Comparison of ENCODE assay signal across 10 mouse cellular contexts in genomic region chr12:112985346-112985745, GRCm38 (mm10). TPM values are rescaled to one million over a fixed set of nuclear protein-coding genes. Genes with fewer than 3 reads are reported as not detected.
DNase-seq lines count a peak whose midpoint lies in the region; ATAC-seq and TF ChIP-seq lines count a peak whose summit lies in the region.
"Had no signal": no experiment of that assay in that cellular context is flagged by ENCODE, and none has a peak within 500 bp of the region (broad histone marks: within the 10 kb centered on the region; RNA-seq: fewer than 3 reads in every experiment).

No protein-coding gene starts in this region.

- no peak for DNase-seq in liver, embryonic 11.5 days (ENCODE audit: low spot score)
- DNase-seq in liver: no peak
- peak; percentile 34 for DNase-seq in retina, postnatal 1 day
- DNase-seq in frontal cortex, postnatal 10 days (ENCODE audit: low spot score in 2 of 2): no peak
- DNase-seq in adrenal gland, postnatal 4 days (ENCODE audit: low spot score in 2 of 2): no peak
- DNase-seq: cerebellum, adult 8-10 months; liver, embryonic 13.5 days had no signal

- no peak overlapping the region for H3K4me2 ChIP-seq in liver, embryonic 11.5 days
- no peak overlapping the region for H3K4me2 ChIP-seq in midbrain, embryonic 13.5 days (replicated peaks)
- H3K4me2 ChIP-seq: liver, embryonic 13.5 days had no signal

- no peaks in the 10 kb centered on the region; the same call in 1 of the 2 replicates for H3K4me1 ChIP-seq in liver, embryonic 11.5 days (replicated peaks; ENCODE audit: control insufficient read depth, insufficient read depth, low read length)
- H3K4me1 ChIP-seq in E14TG2a.4 (replicated peaks; ENCODE audit: low read depth, low read length): no peaks in the 10 kb centered on the region; the same call in 1 of the 2 replicates
- H3K4me1 ChIP-seq in midbrain, embryonic 13.5 days (replicated peaks): no peaks in the 10 kb centered on the region

- WGBS in liver, embryonic 11.5 days: 88% methylated on average over 6 of the region's 6 CpGs
- 89% methylated on average over 6 of the region's 6 CpGs for WGBS in midbrain, embryonic 13.5 days

- no peaks in the 10 kb centered on the region for H3K27me3 ChIP-seq in liver, embryonic 11.5 days (replicated peaks; ENCODE audit: control insufficient read depth, insufficient read depth, low read length)
- no peaks in the 10 kb centered on the region for H3K27me3 ChIP-seq in E14TG2a.4 (ENCODE audit: insufficient read depth, low read length)
- no peaks in the 10 kb centered on the region for H3K27me3 ChIP-seq in midbrain, embryonic 13.5 days
- H3K27me3 ChIP-seq: liver, embryonic 13.5 days had no signal

- peaks cover 28% of the 10 kb centered on the region for H3K36me3 ChIP-seq in liver, embryonic 11.5 days (ENCODE audit: control insufficient read depth, insufficient read depth, low read length)
- peaks cover 76% of the 10 kb centered on the region for H3K36me3 ChIP-seq in E14TG2a.4 (ENCODE audit: insufficient read depth, low read length)
- H3K36me3 ChIP-seq in midbrain, embryonic 13.5 days: peaks cover 69% of the 10 kb centered on the region

- H3K9me3 ChIP-seq in liver, embryonic 11.5 days (ENCODE audit: control insufficient read depth, low read length): no peaks in the 10 kb centered on the region
- H3K9me3 ChIP-seq in E14TG2a.4 (ENCODE audit: low read length): no peaks in the 10 kb centered on the region
- no peaks in the 10 kb centered on the region for H3K9me3 ChIP-seq in midbrain, embryonic 13.5 days
- H3K9me3 ChIP-seq: liver, embryonic 13.5 days had no signal

- peak; percentile 48 for TF ChIP-seq CTCF in E14TG2a.4 (conservative IDR thresholded peaks at IDR 0.05; ENCODE audit: low read length)

- H3K9ac ChIP-seq in liver, embryonic 11.5 days (ENCODE audit: low read depth, low read length): no peak overlapping the region
- no peak overlapping the region for H3K9ac ChIP-seq in midbrain, embryonic 13.5 days (replicated peaks)
- H3K9ac ChIP-seq: liver, embryonic 13.5 days had no signal

- ATAC-seq in liver, embryonic 11.5 days (replicated peaks; ENCODE audit: low FRiP score): 0 out of 2 replicates have a peak, but pooled peaks have one; percentile 29
- ATAC-seq in common myeloid progenitor, adult 5-6 weeks (replicated peaks; ENCODE audit: low read depth, poor library complexity, severe bottlenecking): peak; percentile 77; the same call in 1 of the 2 replicates
- ATAC-seq in midbrain, embryonic 13.5 days: no peak

- no peak overlapping the region for H3K4me3 ChIP-seq in liver, embryonic 11.5 days (ENCODE audit: low read depth, low read length)
- H3K4me3 ChIP-seq in E14TG2a.4 (replicated peaks; ENCODE audit: low read length): no peak overlapping the region
- H3K4me3 ChIP-seq in midbrain, embryonic 13.5 days (replicated peaks): no peak overlapping the region
- H3K4me3 ChIP-seq: liver, embryonic 13.5 days had no signal

- no peak overlapping the region for H3K27ac ChIP-seq in liver, embryonic 11.5 days (ENCODE audit: low read depth, low read length)
- no peak overlapping the region for H3K27ac ChIP-seq in midbrain, embryonic 13.5 days
- H3K27ac ChIP-seq: liver, embryonic 13.5 days had no signal

RNA-seq across cellular contexts. Expression of gene Btbd6, which starts 9.1 kb away (rescaled TPM):
- polyA plus RNA-seq in liver, embryonic 11.5 days (2014; fragmentation: Nextera tagmentation; extraction: Ambion mirVana): 12.3 and 12.4 TPM in 2 replicates
- 3.2 and 7.4 TPM in 2 replicates for total RNA-seq in common myeloid progenitor, adult 5-6 weeks (2017)
- polyA plus RNA-seq in midbrain, embryonic 13.5 days (2015; fragmentation: Nextera tagmentation; extraction: Ambion mirVana): 36.1 and 37.8 TPM in 2 replicates
- total RNA-seq in adrenal gland, postnatal 4 days (2021): 10 to 100 TPM; 27.1 to 29.2 TPM

RNA-seq across cellular contexts. Expression of gene Brf1, which starts 15.2 kb away (rescaled TPM):
- polyA plus RNA-seq in liver, embryonic 11.5 days (2014; fragmentation: Nextera tagmentation; extraction: Ambion mirVana): 51.8 and 52.9 TPM in 2 replicates
- total RNA-seq in common myeloid progenitor, adult 5-6 weeks (2017): 52.4 and 55.2 TPM in 2 replicates
- polyA plus RNA-seq in midbrain, embryonic 13.5 days (2015; fragmentation: Nextera tagmentation; extraction: Ambion mirVana): 60.3 and 61.9 TPM in 2 replicates
- total RNA-seq in adrenal gland, postnatal 4 days (2021): 10 to 100 TPM; 81.9 to 82.9 TPM

RNA-seq across cellular contexts. Expression of gene Pacs2, which starts 29.0 kb away (rescaled TPM):
- polyA plus RNA-seq in liver, embryonic 11.5 days (2014; fragmentation: Nextera tagmentation; extraction: Ambion mirVana): 11.0 and 11.9 TPM in 2 replicates
- 15.5 and 15.9 TPM in 2 replicates for total RNA-seq in common myeloid progenitor, adult 5-6 weeks (2017)
- polyA plus RNA-seq in midbrain, embryonic 13.5 days (2015; fragmentation: Nextera tagmentation; extraction: Ambion mirVana): 23.8 and 26.5 TPM in 2 replicates
- total RNA-seq in adrenal gland, postnatal 4 days (2021): 10 to 100 TPM; 46.0 to 50.4 TPM

RNA-seq across cellular contexts. Expression of gene Nudt14, which starts 43.4 kb away (rescaled TPM):
- 38.4 and 43.2 TPM in 2 replicates for polyA plus RNA-seq in liver, embryonic 11.5 days (2014; fragmentation: Nextera tagmentation; extraction: Ambion mirVana)
- total RNA-seq in common myeloid progenitor, adult 5-6 weeks (2017): 17.4 and 27.8 TPM in 2 replicates
- polyA plus RNA-seq in midbrain, embryonic 13.5 days (2015; fragmentation: Nextera tagmentation; extraction: Ambion mirVana): 53.7 and 61.9 TPM in 2 replicates
- 10 to 100 TPM; 42.1 to 46.3 TPM for total RNA-seq in adrenal gland, postnatal 4 days (2021)

RNA-seq across cellular contexts. Expression of gene Jag2, which starts 55.8 kb away (rescaled TPM):
- polyA plus RNA-seq in liver, embryonic 11.5 days (2014; fragmentation: Nextera tagmentation; extraction: Ambion mirVana): 0.39 and 1.4 TPM in 2 replicates
- total RNA-seq in common myeloid progenitor, adult 5-6 weeks (2017): 1.5 and 6.3 TPM in 2 replicates
- 9.4 and 10.5 TPM in 2 replicates for polyA plus RNA-seq in midbrain, embryonic 13.5 days (2015; fragmentation: Nextera tagmentation; extraction: Ambion mirVana)
- 10 to 100 TPM; 15.2 to 18.3 TPM for total RNA-seq in adrenal gland, postnatal 4 days (2021)
